Mouse (Mus musculus) CH12.LX (cell line): ENCODE measurements at regions not wholly inside any gene's neighbourhood (a gene's known extent, or its start where the extent isn't known, plus 50 kb on each side); places are given as distances from the start of the nearest gene placed in this dataset.

Experiments used
- DNase-seq: peaks from one replicate; pipeline ENCODE4 v3.0.0-alpha.2; 2013; ENCODE audit errors: extremely low read depth
- H3K27ac ChIP-seq: 2 replicates; pipeline ENCODE4 v1.5.1; 2012; ENCODE audit warnings: low read depth, mild to moderate bottlenecking, control low read depth, moderate library complexity; ENCODE audit not compliant: insufficient read depth
- H3K27me3 ChIP-seq: replicated peaks from 2 replicates; pipeline ENCODE3; 2012; ENCODE audit warnings: inconsistent platforms
- H3K36me3 ChIP-seq, 2 experiments: replicated peaks in 1 of 2; 2 replicates each; pipeline versions ENCODE3 to v1.6.1; 2012; ENCODE audit warnings: inconsistent platforms in 1 of 2, low read length in 1 of 2, mild to moderate bottlenecking in 1 of 2, mixed read lengths in 1 of 2, moderate library complexity in 1 of 2; ENCODE audit not compliant: control insufficient read depth in 1 of 2, insufficient read depth in 1 of 2
- H3K4me1 ChIP-seq, 2 experiments: 2 replicates each; pipeline ENCODE4 v1.6.1; 2012; ENCODE audit warnings: inconsistent platforms in 1 of 2, moderate library complexity in 1 of 2; ENCODE audit not compliant: insufficient read depth in 2 of 2, control insufficient read depth in 1 of 2
- H3K4me2 ChIP-seq: 2 replicates; pipeline ENCODE4 v1.6.1; 2012; ENCODE audit warnings: low read depth, mild to moderate bottlenecking, control low read depth; ENCODE audit not compliant: poor library complexity, insufficient read depth, severe bottlenecking
- H3K4me3 ChIP-seq, 3 experiments: fragments of 150-350 bp in 1 of 3; sonication (generic) in 1 of 3; replicated peaks in 1 of 3; 2 replicates each; pipeline versions ENCODE3 to v1.5.1; 2011 to 2012; ENCODE audit warnings: low read depth in 2 of 3, low read length in 2 of 3, mild to moderate bottlenecking in 2 of 3, moderate library complexity in 2 of 3, control low read depth in 1 of 3, improper control_type of control experiment in 1 of 3, inconsistent platforms in 1 of 3, mixed read lengths in 1 of 3; ENCODE audit not compliant: poor library complexity in 1 of 3
- H3K79me2 ChIP-seq: replicated peaks from 2 replicates; pipeline ENCODE4 v1.6.1; 2012; ENCODE audit warnings: mild to moderate bottlenecking, moderate library complexity; ENCODE audit not compliant: control insufficient read depth, poor library complexity, insufficient read depth, severe bottlenecking; ENCODE audit errors: extremely low read depth
- H3K9ac ChIP-seq: 2 replicates; pipeline ENCODE4 v1.6.1; 2012; ENCODE audit warnings: low read depth, mild to moderate bottlenecking, control low read depth, moderate library complexity; ENCODE audit not compliant: insufficient read depth
- H3K9me3 ChIP-seq: replicated peaks from 2 replicates; pipeline ENCODE3; 2012; ENCODE audit warnings: low read length, inconsistent platforms, mixed read lengths
- BHLHE40 ChIP-seq: IDR thresholded peaks from 2 replicates; pipeline ENCODE4 v1.6.1; 2011; ENCODE audit warnings: mild to moderate bottlenecking, low read depth, low read length, improper control_type of control experiment
- CHD2 ChIP-seq: IDR thresholded peaks from 2 replicates; pipeline ENCODE4 v1.6.1; 2011; ENCODE audit warnings: low read length, improper control_type of control experiment
- CTCF ChIP-seq, 2 experiments: IDR thresholded peaks in 1 of 2; conservative IDR thresholded peaks in 1 of 2; 2 replicates each; pipeline ENCODE4 v1.5.1; 2011 to 2012; ENCODE audit warnings: low read depth in 2 of 2, low read length in 2 of 2, improper control_type of control experiment in 1 of 2, inconsistent platforms in 1 of 2, mild to moderate bottlenecking in 1 of 2, moderate library complexity in 1 of 2
- EP300 ChIP-seq: IDR thresholded peaks from 2 replicates; pipeline ENCODE4 v1.6.1; 2011; ENCODE audit warnings: low read length, improper control_type of control experiment
- HCFC1 ChIP-seq: IDR thresholded peaks from 2 replicates; pipeline ENCODE4 v1.6.1; 2012; ENCODE audit warnings: low read depth, mild to moderate bottlenecking, inconsistent platforms, low read length, improper control_type of control experiment
- MAZ ChIP-seq: IDR thresholded peaks from 2 replicates; pipeline ENCODE4 v1.6.1; 2012; ENCODE audit warnings: low read depth, mild to moderate bottlenecking, inconsistent platforms, low read length, improper control_type of control experiment, moderate library complexity
- PAX5 ChIP-seq: IDR thresholded peaks from 2 replicates; pipeline ENCODE4 v1.6.1; 2012; ENCODE audit warnings: low read length, inconsistent platforms, mixed read lengths
- POLR2AphosphoS2 ChIP-seq: IDR thresholded peaks from 2 replicates; pipeline ENCODE4 v1.6.1; 2011; ENCODE audit warnings: low read depth, low read length, improper control_type of control experiment
- RAD21 ChIP-seq: IDR thresholded peaks from 2 replicates; pipeline ENCODE4 v1.6.1; 2011; ENCODE audit warnings: low read depth, mild to moderate bottlenecking, low read length, improper control_type of control experiment, moderate library complexity
- SIN3A ChIP-seq: IDR thresholded peaks from 2 replicates; pipeline ENCODE4 v1.6.1; 2012; ENCODE audit warnings: low read length, improper control_type of control experiment, inconsistent platforms
- TCF12 ChIP-seq: IDR thresholded peaks from 2 replicates; pipeline ENCODE4 v1.6.1; 2014; ENCODE audit warnings: low read depth, mild to moderate bottlenecking, inconsistent platforms, low read length, improper control_type of control experiment
- UBTF ChIP-seq: IDR thresholded peaks from 2 replicates; pipeline ENCODE4 v1.6.1; 2012; ENCODE audit warnings: low read depth, mild to moderate bottlenecking, inconsistent platforms, low read length, improper control_type of control experiment, moderate library complexity
- USF1 ChIP-seq: IDR thresholded peaks from 2 replicates; pipeline ENCODE4 v1.6.1; 2014; ENCODE audit warnings: low read depth, mild to moderate bottlenecking, inconsistent platforms, low read length, improper control_type of control experiment
- ZMIZ1 ChIP-seq: IDR thresholded peaks from 2 replicates; pipeline ENCODE4 v1.6.1; 2012; ENCODE audit warnings: low read depth, mild to moderate bottlenecking, inconsistent platforms, low read length, improper control_type of control experiment
- ZNF384 ChIP-seq: IDR thresholded peaks from 2 replicates; pipeline ENCODE4 v1.6.1; 2012; ENCODE audit warnings: low read depth, low read length, improper control_type of control experiment, inconsistent platforms
- dilution Hi-C: fragments of 300-500 bp; cut with MboI; formaldehyde crosslinking; loops from 2 replicates; pipeline ENCODE4 v1.14.3; 2020; ENCODE audit warnings: low sequenced_read_pairs; ENCODE audit not compliant: extremely low pct_unique_long_range_greater_than_20kb, extremely low pct_ligation_motif_present
- in situ Hi-C: fragments of 300-500 bp; cut with MboI; formaldehyde crosslinking; loops from 3 replicates; pipeline ENCODE4 v1.14.3; 2019; ENCODE audit warnings: low sequenced_read_pairs, low pct_ligation_motif_present, low pct_unique_long_range_greater_than_20kb, mixed read lengths

DNA sequence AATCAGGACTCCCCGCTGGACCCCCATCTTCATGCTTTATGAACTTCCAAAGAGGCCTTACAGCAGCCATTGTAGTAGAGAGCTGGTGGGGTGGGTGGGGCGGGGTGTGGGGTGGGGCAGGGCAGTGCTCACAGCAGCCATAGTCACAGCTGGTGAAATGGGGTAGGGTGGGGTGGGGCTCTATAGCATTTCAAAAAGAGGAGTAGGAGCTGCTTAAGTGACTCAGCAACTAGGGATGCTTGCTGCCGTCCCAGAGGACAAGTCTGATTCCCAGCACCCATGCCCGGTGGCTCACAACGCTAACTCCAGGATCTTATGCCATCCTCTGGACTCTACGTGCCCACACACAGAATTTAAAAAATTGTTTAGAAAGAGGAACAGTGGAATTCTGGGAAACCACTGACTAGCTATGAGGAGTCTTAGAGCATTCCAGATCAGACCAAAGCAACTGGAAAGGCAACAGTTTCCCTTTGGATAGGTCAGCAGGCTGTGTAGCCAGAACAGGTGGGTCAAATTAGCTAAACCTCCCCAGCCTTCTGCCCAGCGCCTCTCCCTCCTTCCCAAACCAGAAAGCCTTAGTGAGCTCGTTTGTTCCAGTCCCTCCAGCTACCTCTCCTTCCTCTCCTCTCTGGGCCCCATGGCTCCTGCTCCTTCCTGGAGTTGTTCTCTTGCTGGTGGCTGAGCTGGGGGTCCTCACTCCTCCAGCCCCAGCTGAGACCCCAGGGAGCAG lies 89.7 kb downstream of the Syf2 start:
- H3K4me3 ChIP-seq: no peak overlapping the region
- H3K4me1 ChIP-seq: peaks cover 0 to 4% of the 10 kb centered on the region in 2 experiments; a peak in 1 of 4 replicates

DNA sequence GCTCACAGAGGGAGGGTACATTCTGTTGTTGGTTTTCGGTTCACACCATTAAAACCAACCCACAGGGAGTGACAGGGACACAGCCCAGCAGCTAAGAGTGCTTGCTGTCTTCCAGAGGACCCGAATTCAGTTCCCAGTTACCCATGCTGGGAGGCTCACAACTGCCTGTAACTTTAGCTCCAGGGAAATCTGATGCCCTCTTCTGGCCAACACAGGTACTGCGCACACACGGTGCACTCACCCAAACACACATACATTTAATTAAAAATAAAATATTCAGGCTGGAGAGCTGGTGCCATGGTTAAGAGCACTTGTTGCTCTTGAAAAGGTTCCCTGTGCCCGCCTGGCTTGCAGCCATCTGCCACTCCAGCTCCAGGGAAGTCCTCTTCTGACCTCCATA lies 92.5 kb downstream of the Syf2 start:
- in situ Hi-C loops: no loop called here
- peaks cover 0 to 3% of the 10 kb centered on the region in 2 experiments; a peak in 1 of 4 replicates for H3K4me1 ChIP-seq
- TF ChIP-seq EP300 (no peak), CTCF (conservative IDR thresholded peaks at IDR 0.05 in 1 of 2, IDR thresholded peaks at IDR 0.05 in 1 of 2; ENCODE audit: low read depth in 2 of 2, low read length in 2 of 2) (peak in 1 of 2 experiments; percentile 22; a peak in 1 of 4 replicates)
- TF ChIP-seq, all 38 proteins: peak for 1
- Histone ChIP-seq H3K27me3 (peaks cover 56% of the 10 kb centered on the region), H3K27ac (no peak overlapping the region), H3K4me2 (no peak overlapping the region), H3K79me2 (no peaks in the 10 kb centered on the region), H3K9ac (no peak overlapping the region), H3K36me3 (no peaks in the 10 kb centered on the region), H3K9me3 (peaks cover 13% of the 10 kb centered on the region), H3K4me3 (no peak overlapping the region)
- no peak for DNase-seq
- dilution Hi-C loops: no loop called here

More for the DNA sequence above, 89.7 kb downstream of the Syf2 start:
- Histone ChIP-seq H3K36me3 (no peaks in the 10 kb centered on the region), H3K9ac (no peak overlapping the region), H3K9me3 (peaks cover 13% of the 10 kb centered on the region), H3K27me3 (peaks cover 38% of the 10 kb centered on the region), H3K4me2 (no peak overlapping the region), H3K27ac (no peak overlapping the region), H3K79me2 (no peaks in the 10 kb centered on the region)
- in situ Hi-C loops: no loop called here
- dilution Hi-C loops: no loop called here
- no peak for DNase-seq
- TF ChIP-seq CHD2: no peak
- no peak for TF ChIP-seq TCF12
- TF ChIP-seq PAX5: no peak
- no peak for TF ChIP-seq UBTF
- TF ChIP-seq POLR2AphosphoS2: no peak
- no peak for TF ChIP-seq BHLHE40
- TF ChIP-seq HCFC1: no peak
- no peak for TF ChIP-seq ZMIZ1
- no peak for TF ChIP-seq ZNF384
- TF ChIP-seq MAZ: no peak
- no peak for TF ChIP-seq RAD21
- no peak for TF ChIP-seq SIN3A
- TF ChIP-seq USF1: no peak
